Mouse (Mus musculus): ENCODE measurements at regions not wholly inside any gene's neighbourhood (a gene's known extent, or its start where the extent isn't known, plus 50 kb on each side); places are given as distances from the start of the nearest gene placed in this dataset.

DNA sequence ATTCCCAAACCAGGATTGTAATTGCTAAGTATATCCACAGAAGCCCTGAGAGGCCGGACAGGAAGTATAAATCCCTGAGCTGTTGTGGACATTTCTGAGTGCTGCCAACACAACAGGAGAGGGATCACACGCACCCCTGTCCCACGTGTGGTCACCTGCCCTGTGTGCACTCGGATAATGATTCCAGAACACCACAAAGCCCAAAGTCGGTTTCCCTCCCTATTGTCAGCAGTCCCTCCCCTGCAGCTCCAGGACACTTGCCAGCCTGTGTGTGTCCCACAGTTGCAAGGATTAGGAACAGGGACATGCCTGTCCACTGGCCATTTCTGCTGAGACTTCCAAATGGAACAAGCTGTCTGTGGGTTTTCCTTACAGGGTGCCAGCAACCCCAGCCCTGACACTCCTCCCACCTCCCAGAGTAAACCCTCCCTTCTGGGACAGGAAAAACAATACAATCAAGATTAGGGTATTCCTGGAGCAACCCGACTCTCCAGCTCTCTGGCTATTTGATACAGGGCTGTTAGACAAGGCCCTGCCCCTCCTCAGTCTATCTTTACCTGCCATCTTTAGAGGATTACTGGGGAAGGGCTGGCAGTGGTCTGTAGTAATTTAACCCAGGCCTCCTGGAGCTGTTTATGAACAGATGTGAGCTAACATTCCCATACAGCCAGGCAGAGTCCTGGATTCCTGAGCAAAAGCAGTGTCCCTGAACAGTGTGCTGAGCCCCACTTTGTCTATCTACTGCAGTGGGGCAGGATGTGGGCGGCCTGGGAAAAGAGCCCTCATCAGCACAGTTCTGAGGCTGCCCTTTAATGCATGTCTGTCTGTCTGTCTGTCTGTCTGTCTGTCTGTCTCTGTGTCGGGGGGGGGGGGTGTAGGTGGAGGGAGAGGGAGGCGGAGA lies 323.8 kb downstream of the Sox4 start:
- ATAC-seq (ENCODE audit: insufficient read depth, low FRiP score, low TSS enrichment): no peak

DNA sequence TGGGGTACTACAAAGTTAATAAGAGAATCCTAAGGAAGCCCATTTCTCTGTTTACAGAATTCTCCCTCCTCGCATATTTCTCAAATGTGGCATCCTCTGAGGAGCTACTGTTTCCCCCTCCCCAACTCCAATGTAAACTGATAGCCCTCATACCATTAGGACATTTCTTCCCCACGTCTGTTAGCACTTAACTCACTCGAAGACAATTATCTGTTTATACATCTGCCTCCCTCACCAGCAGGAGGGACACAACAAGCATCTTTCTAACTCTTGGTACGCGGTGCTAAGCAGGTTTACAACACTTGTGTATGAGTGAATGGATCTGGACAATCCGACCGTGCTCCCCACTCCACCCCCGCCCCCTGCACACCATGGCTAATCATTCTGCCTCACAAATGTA lies 324.8 kb downstream of the Sox4 start:
- no peak overlapping the region for H3K9ac ChIP-seq (ENCODE audit: low read length)
- H3K9me3 ChIP-seq (ENCODE audit: control insufficient read depth, low read length): no peaks in the 10 kb centered on the region
- no peak overlapping the region for H3K4me3 ChIP-seq (ENCODE audit: low read depth, low read length)
- H3K4me2 ChIP-seq (ENCODE audit: low read depth): no peak overlapping the region
- no peak overlapping the region for H3K27ac ChIP-seq (ENCODE audit: low read depth, low read length)
- DNase-seq (ENCODE audit: low spot score) (no peak), ATAC-seq (ENCODE audit: insufficient read depth, low FRiP score, low TSS enrichment) (no peak)
- 40% methylated on average over 8 of the region's 8 CpGs for WGBS
- H3K4me1 ChIP-seq (ENCODE audit: control insufficient read depth, insufficient read depth, low read length): peaks cover 10% of the 10 kb centered on the region
- no peaks in the 10 kb centered on the region; the same call in 1 of the 2 replicates for H3K36me3 ChIP-seq (ENCODE audit: control insufficient read depth, insufficient read depth, low read length)
- H3K27me3 ChIP-seq (ENCODE audit: control insufficient read depth, insufficient read depth, low read length): no peaks in the 10 kb centered on the region

More for the DNA sequence above, 323.8 kb downstream of the Sox4 start:
- Histone ChIP-seq H3K9me3 (ENCODE audit: control insufficient read depth, low read length) (no peaks in the 10 kb centered on the region), H3K4me2 (ENCODE audit: low read depth) (no peak overlapping the region), H3K36me3 (ENCODE audit: control insufficient read depth, insufficient read depth, low read length) (no peaks in the 10 kb centered on the region; the same call in 1 of the 2 replicates), H3K4me1 (ENCODE audit: control insufficient read depth, insufficient read depth, low read length) (peaks cover 11% of the 10 kb centered on the region), H3K27me3 (ENCODE audit: control insufficient read depth, insufficient read depth, low read length) (no peaks in the 10 kb centered on the region), H3K4me3 (ENCODE audit: low read depth, low read length) (no peak overlapping the region), H3K27ac (ENCODE audit: low read depth, low read length) (peak overlapping the region; percentile 23; the same call in 1 of the 2 replicates), H3K9ac (ENCODE audit: low read length) (no peak overlapping the region)
- WGBS: 40% methylated on average over 9 of the region's 9 CpGs
- DNase-seq (ENCODE audit: low spot score): no peak

DNA sequence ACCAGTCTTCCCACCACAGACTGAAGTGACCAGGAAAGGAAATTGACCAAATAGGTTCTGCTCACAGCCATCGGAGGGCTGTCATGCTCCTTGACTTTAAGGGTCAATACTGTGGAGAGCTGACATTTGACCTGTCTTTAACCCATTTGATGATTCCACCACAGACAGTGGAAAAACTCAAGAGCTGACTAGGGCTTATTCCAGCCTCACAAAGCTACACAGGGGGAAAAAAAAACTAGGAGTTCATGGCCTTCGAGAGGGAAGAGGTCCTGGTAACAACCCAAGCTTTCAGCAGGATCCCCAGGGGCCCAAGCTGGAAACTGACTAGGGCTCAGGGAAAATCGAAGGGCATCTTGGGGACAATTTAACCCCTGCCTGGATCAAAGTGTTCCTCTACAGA lies 334.6 kb downstream of the Sox4 start:
- Histone ChIP-seq H3K27me3 (ENCODE audit: control insufficient read depth, insufficient read depth, low read length) (no peaks in the 10 kb centered on the region), H3K36me3 (ENCODE audit: control insufficient read depth, insufficient read depth, low read length) (no peaks in the 10 kb centered on the region), H3K9me3 (ENCODE audit: control insufficient read depth, low read length) (no peaks in the 10 kb centered on the region), H3K4me3 (ENCODE audit: low read depth, low read length) (no peak overlapping the region), H3K4me2 (ENCODE audit: low read depth) (no peak overlapping the region), H3K4me1 (ENCODE audit: control insufficient read depth, insufficient read depth, low read length) (no peaks in the 10 kb centered on the region), H3K27ac (ENCODE audit: low read depth, low read length) (no peak overlapping the region), H3K9ac (ENCODE audit: low read length) (no peak overlapping the region)
- ATAC-seq (ENCODE audit: insufficient read depth, low FRiP score, low TSS enrichment): no peak
- no peak for DNase-seq (ENCODE audit: low spot score)
- WGBS: 19% methylated on average over 3 of the region's 3 CpGs

DNA sequence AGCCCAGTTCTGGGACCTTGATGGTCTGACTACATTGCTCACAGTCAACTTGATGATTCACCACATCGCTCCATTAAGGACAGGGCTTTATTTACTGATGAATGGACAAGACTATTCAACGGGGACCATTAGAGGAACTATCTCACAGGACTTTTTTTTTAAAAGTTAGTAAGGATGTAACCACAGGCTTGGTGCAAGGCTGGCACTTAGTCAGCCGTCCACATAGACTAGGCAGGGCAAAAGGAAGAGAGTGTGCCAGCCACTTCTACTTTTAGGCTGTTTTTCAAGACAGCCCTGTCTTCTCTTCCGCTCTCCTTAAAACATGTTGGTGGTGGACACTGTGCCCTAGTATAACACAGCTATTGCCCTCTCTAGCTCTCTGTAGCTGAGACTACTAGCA lies 336.0 kb downstream of the Sox4 start:
- no peak for DNase-seq (ENCODE audit: low spot score)
- no peaks in the 10 kb centered on the region for H3K4me1 ChIP-seq (ENCODE audit: control insufficient read depth, insufficient read depth, low read length)
- no peak overlapping the region for H3K27ac ChIP-seq (ENCODE audit: low read depth, low read length)
- H3K4me2 ChIP-seq (ENCODE audit: low read depth): no peak overlapping the region
- WGBS: 88% methylated on average over 4 of the region's 4 CpGs
- no peaks in the 10 kb centered on the region for H3K36me3 ChIP-seq (ENCODE audit: control insufficient read depth, insufficient read depth, low read length)
- no peaks in the 10 kb centered on the region for H3K9me3 ChIP-seq (ENCODE audit: control insufficient read depth, low read length)
- no peak overlapping the region for H3K9ac ChIP-seq (ENCODE audit: low read length)
- no peaks in the 10 kb centered on the region for H3K27me3 ChIP-seq (ENCODE audit: control insufficient read depth, insufficient read depth, low read length)
- H3K4me3 ChIP-seq (ENCODE audit: low read depth, low read length): no peak overlapping the region
- ATAC-seq (ENCODE audit: insufficient read depth, low FRiP score, low TSS enrichment): no peak

DNA sequence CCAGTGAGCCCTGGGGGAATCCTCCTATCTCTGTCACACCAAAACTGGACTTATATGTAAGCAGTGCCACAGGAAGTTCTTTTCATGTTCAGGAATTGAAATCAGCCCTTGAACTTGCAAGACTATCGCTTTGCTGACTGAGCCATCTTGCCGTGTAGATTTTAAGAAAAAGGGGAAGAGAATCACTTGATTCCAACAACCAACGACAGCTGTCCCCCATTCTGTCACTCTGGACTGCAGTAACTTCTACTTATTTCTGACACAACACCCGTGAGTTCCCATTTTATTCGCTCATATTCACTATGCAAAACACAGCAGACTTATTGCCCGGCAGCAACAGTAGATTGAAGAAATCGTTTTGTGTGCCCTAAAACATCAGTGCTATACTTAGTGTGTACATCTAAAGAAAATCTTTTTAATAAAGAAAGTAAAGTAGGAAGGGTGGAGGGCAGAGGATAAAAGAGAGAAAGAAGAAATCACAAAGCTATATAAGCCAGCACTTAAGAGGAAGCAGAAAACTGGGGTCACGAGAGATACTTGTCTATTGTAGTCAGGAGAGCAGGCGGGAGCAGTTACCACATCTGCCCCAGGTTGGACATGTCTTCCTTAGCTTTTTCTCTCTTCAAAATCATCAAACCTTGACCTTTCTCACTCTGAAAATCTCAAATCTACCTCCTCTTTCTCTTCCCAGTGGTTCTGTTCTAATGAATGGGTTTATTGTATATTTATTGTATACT lies 336.7 kb downstream of the Sox4 start:
- H3K27me3 ChIP-seq (ENCODE audit: control insufficient read depth, insufficient read depth, low read length): no peaks in the 10 kb centered on the region
- H3K4me1 ChIP-seq (ENCODE audit: control insufficient read depth, insufficient read depth, low read length): no peaks in the 10 kb centered on the region
- no peak overlapping the region for H3K9ac ChIP-seq (ENCODE audit: low read length)
- no peak overlapping the region for H3K27ac ChIP-seq (ENCODE audit: low read depth, low read length)
- no peaks in the 10 kb centered on the region for H3K9me3 ChIP-seq (ENCODE audit: control insufficient read depth, low read length)
- no peak for ATAC-seq (ENCODE audit: insufficient read depth, low FRiP score, low TSS enrichment)
- H3K4me3 ChIP-seq (ENCODE audit: low read depth, low read length): no peak overlapping the region
- 88% methylated on average over 9 of the region's 9 CpGs for WGBS
- H3K4me2 ChIP-seq (ENCODE audit: low read depth): no peak overlapping the region
- DNase-seq (ENCODE audit: low spot score): no peak
- H3K36me3 ChIP-seq (ENCODE audit: control insufficient read depth, insufficient read depth, low read length): no peaks in the 10 kb centered on the region

DNA sequence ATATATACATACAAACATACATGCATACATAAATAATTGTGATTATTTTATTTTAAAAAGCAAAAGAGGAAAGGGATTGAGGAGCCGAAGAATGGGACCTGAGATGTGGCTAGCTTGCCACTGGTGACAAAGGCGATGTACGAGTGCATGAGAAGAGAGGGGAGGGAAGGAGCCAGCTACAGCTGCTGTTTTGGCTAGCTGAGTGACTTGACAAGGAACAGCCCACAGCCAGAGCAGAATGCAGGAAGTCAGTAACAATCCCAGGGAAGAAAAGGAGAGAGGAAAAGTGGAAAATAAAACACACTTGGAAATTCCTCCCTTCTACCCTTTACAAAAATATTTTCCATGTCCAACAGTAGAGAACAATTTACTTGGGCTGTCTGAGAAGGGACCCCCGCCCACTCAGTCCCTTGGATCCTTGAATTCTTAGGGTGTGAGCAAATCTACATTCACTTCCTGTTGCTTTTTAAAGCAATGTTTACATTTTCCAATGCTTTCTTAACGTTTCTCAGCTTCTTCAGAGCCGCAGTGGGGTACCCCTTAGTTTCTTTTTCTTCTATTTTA lies 345.9 kb downstream of the Sox4 start:
- no peak for ATAC-seq (ENCODE audit: insufficient read depth, low FRiP score, low TSS enrichment)
- Histone ChIP-seq H3K4me1 (ENCODE audit: control insufficient read depth, insufficient read depth, low read length) (no peaks in the 10 kb centered on the region), H3K9me3 (ENCODE audit: control insufficient read depth, low read length) (no peaks in the 10 kb centered on the region), H3K36me3 (ENCODE audit: control insufficient read depth, insufficient read depth, low read length) (no peaks in the 10 kb centered on the region), H3K27me3 (ENCODE audit: control insufficient read depth, insufficient read depth, low read length) (no peaks in the 10 kb centered on the region), H3K4me2 (ENCODE audit: low read depth) (no peak overlapping the region), H3K4me3 (ENCODE audit: low read depth, low read length) (no peak overlapping the region), H3K27ac (ENCODE audit: low read depth, low read length) (no peak overlapping the region), H3K9ac (ENCODE audit: low read length) (no peak overlapping the region)
- 70% methylated on average over 6 of the region's 6 CpGs for WGBS
- no peak for DNase-seq (ENCODE audit: low spot score)

DNA sequence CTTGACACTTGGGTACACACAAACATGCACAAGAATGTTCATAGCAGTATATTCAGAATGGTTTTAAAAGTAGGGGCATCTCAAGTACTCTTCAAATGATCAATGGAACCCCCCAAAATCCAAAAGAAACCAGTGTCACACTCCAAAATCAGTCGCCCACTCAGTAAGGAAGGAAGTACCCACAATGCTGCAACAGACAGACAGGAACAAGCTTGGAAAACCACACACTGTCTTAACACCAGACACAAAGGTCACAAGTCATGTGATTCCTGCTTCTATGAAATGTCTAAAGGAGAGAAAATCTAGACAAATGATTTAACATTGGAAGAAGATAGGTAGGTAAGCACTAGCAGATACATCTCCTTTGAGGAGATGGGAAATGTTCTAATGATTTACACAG lies 346.9 kb downstream of the Sox4 start:
- Histone ChIP-seq H3K4me1 (ENCODE audit: control insufficient read depth, insufficient read depth, low read length) (no peaks in the 10 kb centered on the region), H3K4me2 (ENCODE audit: low read depth) (no peak overlapping the region), H3K36me3 (ENCODE audit: control insufficient read depth, insufficient read depth, low read length) (no peaks in the 10 kb centered on the region), H3K9ac (ENCODE audit: low read length) (no peak overlapping the region), H3K27ac (ENCODE audit: low read depth, low read length) (no peak overlapping the region), H3K27me3 (ENCODE audit: control insufficient read depth, insufficient read depth, low read length) (no peaks in the 10 kb centered on the region), H3K4me3 (ENCODE audit: low read depth, low read length) (no peak overlapping the region), H3K9me3 (ENCODE audit: control insufficient read depth, low read length) (no peaks in the 10 kb centered on the region)
- 87% methylated on average over 1 of the region's 1 CpGs for WGBS
- DNase-seq (ENCODE audit: low spot score) (no peak), ATAC-seq (ENCODE audit: insufficient read depth, low FRiP score, low TSS enrichment) (no peak)

DNA sequence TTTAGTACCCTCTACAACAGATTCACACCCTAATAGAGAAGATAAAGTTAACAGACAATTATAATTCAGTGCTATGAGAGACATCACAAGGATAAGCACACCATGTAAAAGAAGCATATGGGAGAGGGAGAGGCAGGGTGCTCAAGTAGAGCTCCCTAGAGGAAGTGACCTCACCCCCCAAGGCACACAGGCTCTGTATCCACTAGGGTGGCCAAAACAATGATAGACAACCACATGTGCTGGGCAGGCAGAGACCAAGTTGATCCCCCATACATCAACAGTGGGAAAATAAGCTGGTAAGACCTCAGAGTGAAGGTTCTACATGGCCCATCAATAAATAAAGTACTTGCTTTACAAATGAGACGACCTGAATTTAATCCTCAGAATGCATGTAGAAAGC lies 347.7 kb downstream of the Sox4 start:
- Histone ChIP-seq H3K4me2 (ENCODE audit: low read depth) (no peak overlapping the region), H3K9me3 (ENCODE audit: control insufficient read depth, low read length) (no peaks in the 10 kb centered on the region), H3K9ac (ENCODE audit: low read length) (no peak overlapping the region), H3K4me3 (ENCODE audit: low read depth, low read length) (no peak overlapping the region), H3K4me1 (ENCODE audit: control insufficient read depth, insufficient read depth, low read length) (no peaks in the 10 kb centered on the region), H3K27me3 (ENCODE audit: control insufficient read depth, insufficient read depth, low read length) (no peaks in the 10 kb centered on the region), H3K27ac (ENCODE audit: low read depth, low read length) (no peak overlapping the region), H3K36me3 (ENCODE audit: control insufficient read depth, insufficient read depth, low read length) (no peaks in the 10 kb centered on the region)
- ATAC-seq (ENCODE audit: insufficient read depth, low FRiP score, low TSS enrichment) (no peak), DNase-seq (ENCODE audit: low spot score) (no peak)
- WGBS: 71% methylated on average over 1 of the region's 1 CpGs
